Mouse (Mus musculus): ENCODE results near the gene Tab2.
"Not testable (repeated sequence)": the region's sequence is repeated elsewhere in the genome, so short reads cannot be mapped to it uniquely, and the experiment has no call there.

Tab2 gene

DNA sequence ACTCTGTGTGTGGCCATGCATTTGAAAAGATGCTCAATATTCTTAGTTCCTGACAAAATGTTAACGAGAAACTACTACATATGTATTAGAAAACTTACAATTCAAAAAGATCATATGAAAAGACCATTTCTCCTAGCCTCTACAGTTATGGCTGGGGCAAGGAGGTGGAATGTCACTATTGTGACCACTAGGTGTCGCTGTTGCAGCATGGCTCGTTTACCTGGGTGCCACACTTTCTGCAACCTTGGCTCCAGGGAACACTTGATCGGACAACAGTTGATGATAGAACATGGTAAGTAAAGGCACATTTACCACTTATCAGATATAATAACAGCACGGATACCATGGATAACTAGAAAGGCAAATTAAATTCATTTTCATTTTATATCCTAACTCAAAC lies 72.5 kb downstream of the Tab2 start:
- peak; percentile 79 to 88 for DNase-seq

GRCm38 (mm10) chr10:7881971-7882370 lies 74.1 kb downstream of the Tab2 start:
- DNase-seq: peak in 1 of 2 experiments; percentile 1

DNA sequence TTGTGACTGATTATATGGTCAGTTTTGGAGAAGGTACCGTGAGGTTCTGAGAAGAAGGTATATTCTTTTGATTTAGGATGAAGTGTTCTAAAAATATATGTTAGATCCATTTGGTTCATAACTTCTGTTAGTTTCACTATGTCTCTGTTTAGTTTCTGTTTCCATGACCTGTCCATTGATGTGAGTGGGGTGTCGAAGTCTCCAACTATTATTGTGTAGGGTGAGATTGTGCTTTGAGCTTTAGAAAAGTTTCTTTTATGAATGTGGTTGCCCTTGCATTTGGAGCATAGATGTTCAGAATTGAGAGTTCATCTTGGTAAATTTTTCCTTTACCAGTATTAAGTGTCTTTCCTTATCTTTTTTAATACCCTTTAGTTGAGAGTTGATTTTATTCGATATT lies 75.7 kb downstream of the Tab2 start:
- DNase-seq: not testable (repeated sequence)

GRCm38 (mm10) chr10:7874194-7874593 lies 81.8 kb downstream of the Tab2 start:
- DNase-seq: no peak

DNA sequence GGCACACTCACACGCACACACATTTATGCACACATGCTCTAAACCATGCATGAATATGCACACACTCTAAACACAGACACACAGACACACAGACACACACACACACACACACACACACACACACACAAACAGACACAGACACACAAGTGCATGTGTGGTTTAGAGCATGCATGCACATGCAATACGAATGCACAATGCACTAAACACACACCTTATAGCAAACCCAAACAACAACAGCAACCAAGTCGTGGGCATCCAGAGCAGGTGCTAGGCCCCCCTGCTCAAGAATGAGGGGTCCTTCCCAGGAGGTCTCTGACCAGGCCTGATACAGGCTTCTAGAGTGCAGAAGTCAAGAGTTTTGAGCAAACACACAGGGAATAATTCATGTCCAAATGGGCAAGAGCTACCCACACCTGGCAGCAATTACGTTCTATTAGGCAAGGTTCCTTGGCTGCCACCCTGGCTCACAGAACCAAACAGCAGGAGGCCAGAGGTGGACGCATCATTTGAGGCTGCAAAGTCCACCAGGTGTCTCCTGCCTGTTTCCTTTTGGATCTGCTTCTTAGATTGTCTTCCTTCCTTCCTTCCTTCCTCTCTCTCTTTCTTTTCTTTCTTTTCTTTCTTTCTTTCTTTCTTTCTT lies 84.5 kb downstream of the Tab2 start:
- DNase-seq: no peak

DNA sequence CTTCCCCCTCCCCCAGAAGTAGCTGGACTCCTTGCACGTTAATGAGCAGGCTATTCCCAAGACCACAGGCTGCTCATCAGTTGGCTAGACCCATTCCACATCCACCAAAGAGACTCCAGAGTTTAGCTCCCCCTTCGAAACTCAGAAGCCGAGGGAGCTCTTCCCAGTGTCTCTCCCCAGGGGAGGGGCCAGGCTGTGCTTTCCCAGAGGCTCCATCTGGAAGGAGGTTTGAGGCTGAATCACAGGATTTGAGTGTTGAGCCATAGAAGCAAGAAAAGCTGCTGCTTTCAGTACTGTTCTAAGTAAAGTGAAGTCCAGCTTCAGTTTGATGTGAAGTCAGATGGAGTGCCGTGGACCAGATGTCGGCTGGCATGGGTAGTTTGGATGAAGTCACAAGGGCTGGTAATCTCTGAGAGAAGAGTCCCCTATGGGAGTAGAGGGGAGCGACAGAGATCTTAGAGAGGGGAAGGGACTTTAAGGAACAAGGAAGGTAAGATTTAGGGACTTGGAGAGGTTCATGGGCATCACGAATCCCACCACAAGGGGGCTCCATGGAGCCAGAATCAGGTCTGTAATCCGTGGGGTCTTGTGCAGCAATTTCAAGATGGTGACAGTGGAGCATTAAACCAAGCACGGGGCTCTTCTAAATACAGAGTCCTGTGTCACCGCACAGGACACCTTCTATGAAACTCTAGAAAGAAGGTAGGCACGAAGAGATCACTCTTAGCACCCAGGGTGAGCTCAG lies 85.3 kb downstream of the Tab2 start:
- DNase-seq: peak in 1 of 2 experiments; percentile 34

GRCm38 (mm10) chr10:7869746-7870145 lies 86.3 kb downstream of the Tab2 start:
- no peak for DNase-seq

GRCm38 (mm10) chr10:7867666-7868030 lies 88.4 kb downstream of the Tab2 start:
- no peak for DNase-seq

DNA sequence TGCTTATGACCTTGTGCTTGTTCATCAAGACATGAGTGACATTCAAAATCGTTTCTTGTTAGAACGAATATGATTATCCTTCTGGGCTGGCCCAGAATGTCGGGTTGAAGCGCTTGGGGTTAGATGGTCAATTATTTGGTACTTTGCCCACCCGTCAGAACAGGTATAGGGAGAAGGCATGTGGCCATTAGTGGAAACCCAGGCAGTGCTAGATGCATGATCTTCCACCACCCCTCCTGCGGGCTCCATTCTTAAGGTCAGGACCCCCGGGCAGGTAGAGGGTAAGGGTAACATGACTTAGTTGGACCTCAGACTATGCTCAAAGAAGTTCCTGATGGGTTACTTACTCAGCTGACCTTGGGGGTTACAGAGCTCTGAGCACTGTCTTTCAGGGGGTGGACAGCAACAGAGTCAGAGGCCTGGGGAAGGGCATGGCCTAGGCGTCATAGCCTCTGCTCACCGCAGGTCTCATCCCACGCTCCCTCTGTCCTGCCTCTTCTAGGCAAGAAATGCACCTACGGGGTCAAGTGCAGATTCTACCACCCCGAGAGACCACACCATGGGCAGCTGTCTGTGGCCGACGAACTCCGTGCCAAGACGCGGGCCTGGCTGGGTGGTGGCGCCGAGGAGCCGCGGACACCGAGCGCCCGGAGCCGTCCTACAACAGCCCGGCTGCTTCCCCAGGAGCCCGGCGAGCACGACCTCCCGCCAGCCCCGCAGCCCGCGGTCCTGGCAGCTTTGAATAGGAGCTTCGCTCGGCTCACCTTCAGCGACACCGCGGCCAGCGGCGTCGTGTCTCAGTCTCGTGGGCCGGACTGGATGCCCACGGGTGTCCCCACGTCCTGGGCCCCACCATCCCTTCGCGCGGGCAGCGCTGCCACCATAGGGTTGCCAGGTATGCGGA lies 89.0 kb downstream of the Tab2 start:
- peak; percentile 48 to 66 for DNase-seq

GRCm38 (mm10) chr10:7864806-7865205 lies 91.2 kb downstream of the Tab2 start:
- no peak for DNase-seq

- DNase-seq: no peak
Measured at GRCm38 (mm10) chr10:7864184-7864583, 91.8 kb downstream of the Tab2 start.

DNA sequence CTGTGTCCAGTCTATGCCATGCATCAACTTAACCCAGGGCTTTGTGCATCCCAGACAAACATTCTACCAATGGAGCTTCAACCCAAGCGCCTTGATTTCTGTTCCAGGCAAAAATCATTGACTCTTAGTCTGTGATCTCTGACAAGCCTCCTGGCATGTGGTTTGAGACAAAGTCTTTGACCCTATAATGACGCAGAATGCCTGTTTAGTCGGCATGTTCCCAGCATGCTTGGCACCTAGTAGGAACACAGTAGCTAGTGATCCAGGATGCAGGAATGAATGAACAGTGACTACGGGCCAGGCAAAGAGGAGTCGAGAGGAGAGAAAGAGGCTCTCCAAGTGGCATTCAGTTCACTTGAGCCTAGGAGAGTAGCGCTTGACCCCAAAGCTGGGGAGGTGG lies 92.6 kb downstream of the Tab2 start:
- DNase-seq: no peak

DNA sequence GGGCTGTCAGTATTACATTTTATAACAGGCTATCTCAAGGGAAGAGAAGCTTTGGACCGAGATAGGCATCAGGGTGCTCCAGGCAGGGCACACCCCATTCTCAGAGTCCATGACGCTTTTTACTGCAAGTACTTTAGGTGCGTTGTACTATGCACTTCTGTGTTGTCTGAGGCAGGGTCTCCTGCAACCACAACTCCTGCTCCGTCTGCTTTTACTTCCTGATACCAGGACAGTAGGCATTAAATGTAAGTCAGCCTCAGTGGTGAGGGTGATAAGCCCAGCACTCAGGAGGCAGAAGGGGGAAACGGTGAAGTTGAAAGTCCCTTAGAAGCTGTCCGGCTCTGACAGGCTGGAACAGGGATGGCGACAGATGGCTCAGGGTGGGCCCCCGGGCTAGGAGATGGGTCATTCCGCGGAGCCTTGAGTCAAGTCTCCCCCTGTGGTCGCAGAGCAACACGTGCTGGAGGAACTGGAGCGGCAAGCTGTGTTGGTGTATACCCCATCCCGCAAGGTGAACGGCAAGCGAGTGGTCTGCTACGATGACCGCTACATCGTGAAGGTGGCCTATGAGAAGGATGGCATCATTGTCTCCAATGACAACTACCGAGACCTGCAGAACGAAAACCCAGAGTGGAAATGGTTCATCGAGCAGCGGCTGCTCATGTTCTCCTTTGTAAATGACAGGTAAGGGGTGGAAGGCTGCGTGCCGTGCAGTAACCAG lies 93.9 kb downstream of the Tab2 start:
- no peak for DNase-seq

GRCm38 (mm10) chr10:7861259-7861936 lies 94.6 kb downstream of the Tab2 start:
- DNase-seq: peak in 1 of 2 experiments; percentile 39

DNA sequence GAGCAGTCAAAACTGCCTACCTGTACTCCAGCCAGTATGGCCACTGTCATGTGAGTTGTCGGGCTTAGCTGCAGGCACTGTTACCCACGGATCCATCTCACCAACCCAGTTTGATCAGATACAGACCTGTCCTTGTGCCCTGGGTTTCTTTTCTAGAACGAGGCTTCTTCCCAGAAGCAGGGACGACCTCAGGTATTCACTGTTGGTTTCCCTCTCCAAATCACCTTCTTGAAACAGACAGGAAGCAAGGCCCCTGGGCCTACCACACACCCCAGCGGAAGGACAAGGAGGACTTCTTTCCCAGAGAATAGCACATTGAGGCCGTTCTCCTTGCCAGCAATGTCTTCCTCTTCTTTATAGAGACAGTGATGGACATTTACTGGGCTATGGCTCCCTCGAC lies 95.5 kb downstream of the Tab2 start:
- no peak for DNase-seq

Data from cerebellum, postnatal 25 days (tissue).